Mouse (Mus musculus): ENCODE measurements at regions not wholly inside any gene's neighbourhood (a gene's known extent, or its start where the extent isn't known, plus 50 kb on each side); places are given as distances from the start of the nearest gene placed in this dataset.

- DNase-seq = no peak
- no peak overlapping the region for H3K27ac ChIP-seq
- no peaks in the 10 kb centered on the region for H3K36me3 ChIP-seq (ENCODE audit: control insufficient read depth, insufficient read depth, low read length)
- 71% methylated on average over 4 of the region's 4 CpGs for WGBS
- H3K9ac ChIP-seq (ENCODE audit: low read depth, low read length) = no peak overlapping the region
- peaks cover 11% of the 10 kb centered on the region for H3K4me1 ChIP-seq (ENCODE audit: control insufficient read depth, insufficient read depth, low read length)
- intact Hi-C loops (cut with DNase I) = no loop called here
- no peaks in the 10 kb centered on the region for H3K27me3 ChIP-seq (ENCODE audit: control insufficient read depth, insufficient read depth, low read length)
- H3K4me3 ChIP-seq = no peak overlapping the region
- TF ChIP-seq EP300 (IDR thresholded peaks at IDR 0.05; ENCODE audit: insufficient read depth, low read depth, low read length) (no peak), CTCF (IDR thresholded peaks at IDR 0.05) (no peak), POLR2A (IDR thresholded peaks at IDR 0.05; ENCODE audit: insufficient read depth, low read depth, low read length) (no peak)
- no peaks in the 10 kb centered on the region for H3K79me2 ChIP-seq (replicated peaks; ENCODE audit: control insufficient read depth, insufficient read depth, low read length)
Measured at GRCm38 (mm10) chr14:33812772-33813171, 110.6 kb upstream of the Gdf10 start.

- no peak overlapping the region for H3K27ac ChIP-seq
- no peak for DNase-seq
- intact Hi-C loops (cut with DNase I) = no loop called here
Measured at GRCm38 (mm10) chr14:33813274-33813673, 110.1 kb upstream of the Gdf10 start.

GRCm38 (mm10) chr14:33814107-33814506 lies 109.3 kb upstream of the Gdf10 start:
- 78% methylated on average over 1 of the region's 1 CpGs for WGBS
- no peaks in the 10 kb centered on the region for H3K27me3 ChIP-seq (ENCODE audit: control insufficient read depth, insufficient read depth, low read length)
- peaks cover 5% of the 10 kb centered on the region; the same call in 1 of the 2 replicates for H3K4me1 ChIP-seq (ENCODE audit: control insufficient read depth, insufficient read depth, low read length)
- no peak overlapping the region for H3K27ac ChIP-seq
- H3K4me3 ChIP-seq = no peak overlapping the region
- H3K79me2 ChIP-seq (replicated peaks; ENCODE audit: control insufficient read depth, insufficient read depth, low read length) = no peaks in the 10 kb centered on the region
- H3K9ac ChIP-seq (ENCODE audit: low read depth, low read length) = no peak overlapping the region
- TF ChIP-seq POLR2A (IDR thresholded peaks at IDR 0.05; ENCODE audit: insufficient read depth, low read depth, low read length) = no peak
- no peak for TF ChIP-seq EP300 (IDR thresholded peaks at IDR 0.05; ENCODE audit: insufficient read depth, low read depth, low read length)
- no peak for TF ChIP-seq CTCF (IDR thresholded peaks at IDR 0.05)
- intact Hi-C loops (cut with DNase I) = no loop called here
- no peak for DNase-seq
- no peaks in the 10 kb centered on the region for H3K36me3 ChIP-seq (ENCODE audit: control insufficient read depth, insufficient read depth, low read length)

More at GRCm38 (mm10) chr14:33813274-33813673, 110.1 kb upstream of the Gdf10 start:
- TF ChIP-seq EP300 (IDR thresholded peaks at IDR 0.05; ENCODE audit: insufficient read depth, low read depth, low read length) (no peak), POLR2A (IDR thresholded peaks at IDR 0.05; ENCODE audit: insufficient read depth, low read depth, low read length) (no peak), CTCF (IDR thresholded peaks at IDR 0.05) (no peak)
- H3K4me1 ChIP-seq (ENCODE audit: control insufficient read depth, insufficient read depth, low read length) = peaks cover 10% of the 10 kb centered on the region
- H3K36me3 ChIP-seq (ENCODE audit: control insufficient read depth, insufficient read depth, low read length) = no peaks in the 10 kb centered on the region
- no peaks in the 10 kb centered on the region for H3K79me2 ChIP-seq (replicated peaks; ENCODE audit: control insufficient read depth, insufficient read depth, low read length)
- H3K9ac ChIP-seq (ENCODE audit: low read depth, low read length) = no peak overlapping the region
- WGBS = 43% methylated on average over 3 of the region's 3 CpGs
- no peak overlapping the region for H3K4me3 ChIP-seq
- H3K27me3 ChIP-seq (ENCODE audit: control insufficient read depth, insufficient read depth, low read length) = no peaks in the 10 kb centered on the region

GRCm38 (mm10) chr14:33814599-33814998 lies 108.8 kb upstream of the Gdf10 start:
- Histone ChIP-seq H3K79me2 (replicated peaks; ENCODE audit: control insufficient read depth, insufficient read depth, low read length) (no peaks in the 10 kb centered on the region), H3K27me3 (ENCODE audit: control insufficient read depth, insufficient read depth, low read length) (no peaks in the 10 kb centered on the region), H3K4me1 (ENCODE audit: control insufficient read depth, insufficient read depth, low read length) (peaks cover under 1% of the 10 kb centered on the region; the same call in 1 of the 2 replicates), H3K27ac (no peak overlapping the region), H3K4me3 (no peak overlapping the region), H3K36me3 (ENCODE audit: control insufficient read depth, insufficient read depth, low read length) (no peaks in the 10 kb centered on the region), H3K9ac (ENCODE audit: low read depth, low read length) (no peak overlapping the region)
- TF ChIP-seq POLR2A (IDR thresholded peaks at IDR 0.05; ENCODE audit: insufficient read depth, low read depth, low read length) = no peak
- no peak for TF ChIP-seq CTCF (IDR thresholded peaks at IDR 0.05)
- no peak for TF ChIP-seq EP300 (IDR thresholded peaks at IDR 0.05; ENCODE audit: insufficient read depth, low read depth, low read length)
- 78% methylated on average over 2 of the region's 2 CpGs for WGBS
- DNase-seq = no peak
- intact Hi-C loops (cut with DNase I) = no loop called here

- H3K79me2 ChIP-seq (replicated peaks; ENCODE audit: control insufficient read depth, insufficient read depth, low read length) = no peaks in the 10 kb centered on the region
- H3K27ac ChIP-seq = no peak overlapping the region
- TF ChIP-seq POLR2A (IDR thresholded peaks at IDR 0.05; ENCODE audit: insufficient read depth, low read depth, low read length) = no peak
- TF ChIP-seq CTCF (IDR thresholded peaks at IDR 0.05) = no peak
- no peak for TF ChIP-seq EP300 (IDR thresholded peaks at IDR 0.05; ENCODE audit: insufficient read depth, low read depth, low read length)
- intact Hi-C loops (cut with DNase I) = no loop called here
- DNase-seq = no peak
- H3K4me1 ChIP-seq (ENCODE audit: control insufficient read depth, insufficient read depth, low read length) = peaks cover 1% of the 10 kb centered on the region; the same call in 1 of the 2 replicates
- no peaks in the 10 kb centered on the region for H3K36me3 ChIP-seq (ENCODE audit: control insufficient read depth, insufficient read depth, low read length)
- H3K9ac ChIP-seq (ENCODE audit: low read depth, low read length) = no peak overlapping the region
- no peaks in the 10 kb centered on the region for H3K27me3 ChIP-seq (ENCODE audit: control insufficient read depth, insufficient read depth, low read length)
- no peak overlapping the region for H3K4me3 ChIP-seq
- 72% methylated on average over 14 of the region's 14 CpGs for WGBS
Measured at GRCm38 (mm10) chr14:33820541-33821260, 102.7 kb upstream of the Gdf10 start.

GRCm38 (mm10) chr14:33821436-33821835 lies 102.0 kb upstream of the Gdf10 start:
- intact Hi-C loops (cut with DNase I) = no loop called here
- Histone ChIP-seq H3K9ac (ENCODE audit: low read depth, low read length) (no peak overlapping the region), H3K36me3 (ENCODE audit: control insufficient read depth, insufficient read depth, low read length) (no peaks in the 10 kb centered on the region), H3K27me3 (ENCODE audit: control insufficient read depth, insufficient read depth, low read length) (no peaks in the 10 kb centered on the region), H3K4me1 (ENCODE audit: control insufficient read depth, insufficient read depth, low read length) (peaks cover 1% of the 10 kb centered on the region; the same call in 1 of the 2 replicates), H3K27ac (no peak overlapping the region), H3K4me3 (no peak overlapping the region), H3K79me2 (replicated peaks; ENCODE audit: control insufficient read depth, insufficient read depth, low read length) (no peaks in the 10 kb centered on the region)
- no peak for DNase-seq
- TF ChIP-seq POLR2A (IDR thresholded peaks at IDR 0.05; ENCODE audit: insufficient read depth, low read depth, low read length) (no peak), CTCF (IDR thresholded peaks at IDR 0.05) (no peak), EP300 (IDR thresholded peaks at IDR 0.05; ENCODE audit: insufficient read depth, low read depth, low read length) (no peak)
- 70% methylated on average over 7 of the region's 7 CpGs for WGBS

Data from heart, adult 2 months (tissue).